Mouse (Mus musculus) brain, embryonic 14.5 days (tissue): ENCODE data around the gene Gna13.

Experiments used
- CTCF ChIP-seq: fragments of 200-500 bp; IDR thresholded peaks from 2 replicates; pipeline ENCODE4 v1.5.1; 2012; ENCODE audit warnings: inconsistent platforms, mild to moderate bottlenecking, moderate library complexity, borderline replicate concordance; ENCODE audit not compliant: insufficient read depth, insufficient read length; ENCODE audit errors: extremely low read depth
- POLR2A ChIP-seq: fragments of 200-500 bp; IDR thresholded peaks from 2 replicates; pipeline ENCODE4 v1.6.1; 2012; ENCODE audit warnings: mild to moderate bottlenecking, inconsistent platforms, borderline replicate concordance; ENCODE audit not compliant: poor library complexity, insufficient read depth, insufficient read length, severe bottlenecking; ENCODE audit errors: extremely low read depth

GRCm38 (mm10) chr11:109349652-109350316 is 12.8 kb upstream of the Gna13 start:
- no peak for TF ChIP-seq POLR2A
- TF ChIP-seq CTCF, result no peak
